Mouse (Mus musculus) heart, adult 2 months (tissue): ENCODE data around the gene Arl4c. TPM values are rescaled to one million over a fixed set of nuclear protein-coding genes. Genes with fewer than 3 reads are reported as not detected.
A peak's percentile ranks its signal among the peaks of the same experiment; 100 is the strongest.

Experiments
- DNase-seq, 2 experiments: peaks; one replicate each; pipeline ENCODE4 v3.0.0; 2021
- H3K27ac ChIP-seq: fragments of 200-600 bp; 2 replicates; pipeline ENCODE4 v1.8.1; 2022
- H3K27me3 ChIP-seq: fragments of 200-500 bp; 2 replicates; pipeline ENCODE4 v1.6.1; 2012; ENCODE audit warnings: mild to moderate bottlenecking, low read length, inconsistent platforms, mixed read lengths; ENCODE audit not compliant: control insufficient read depth, insufficient read depth
- H3K36me3 ChIP-seq: fragments of 200-500 bp; 2 replicates; pipeline ENCODE4 v1.6.1; 2012; ENCODE audit warnings: low read length, inconsistent platforms; ENCODE audit not compliant: control insufficient read depth, insufficient read depth
- H3K4me1 ChIP-seq: fragments of 200-500 bp; 2 replicates; pipeline ENCODE4 v1.6.1; 2011; ENCODE audit warnings: low read length; ENCODE audit not compliant: control insufficient read depth, insufficient read depth
- H3K4me3 ChIP-seq: fragments of 200-600 bp; 2 replicates; pipeline ENCODE4 v1.8.1; 2022
- H3K79me2 ChIP-seq: fragments of 200-500 bp; replicated peaks from 2 replicates; pipeline ENCODE4 v1.6.1; 2012; ENCODE audit warnings: mild to moderate bottlenecking, inconsistent platforms, low read length, moderate library complexity, mixed read lengths; ENCODE audit not compliant: control insufficient read depth, insufficient read depth
- H3K9ac ChIP-seq: fragments of 200-500 bp; 2 replicates; pipeline ENCODE4 v1.6.1; 2012; ENCODE audit warnings: low read depth, mild to moderate bottlenecking, control low read depth, inconsistent platforms, low read length, mixed read lengths
- CTCF ChIP-seq: fragments of 200-600 bp; IDR thresholded peaks from 2 replicates; pipeline ENCODE4 v1.8.1; 2022; ENCODE audit warnings: antibody characterized with exemption, mild to moderate bottlenecking, moderate library complexity
- EP300 ChIP-seq: fragments of 200-500 bp; IDR thresholded peaks from 2 replicates; pipeline ENCODE4 v1.6.1; 2011; ENCODE audit warnings: low read depth, low read length, control low read depth; ENCODE audit not compliant: insufficient read depth
- POLR2A ChIP-seq: fragments of 200-500 bp; IDR thresholded peaks from 2 replicates; pipeline ENCODE4 v1.6.1; 2011; ENCODE audit warnings: mild to moderate bottlenecking, low read depth, low read length, control low read depth; ENCODE audit not compliant: insufficient read depth
- WGBS: fragments of 180-500 bp; shearing (Covaris S2); methylation state at CpG from one replicate; pipeline ENCODE4 v1.1.7; 2018; 5-methylcytosine and 5-hydroxymethylcytosine counted together
- intact Hi-C: fragments of 180-260 bp; cut with DNase I; formaldehyde crosslinking; loops from one replicate; pipeline ENCODE4 v1.15.1; 2025
- polyA plus RNA-seq: library from polyadenylated mRNA; depleted of rRNA; stranded (reverse); fragments of >200 nt; gene quantifications from 2 replicates; pipeline ENCODE4 v1.2.3, GENCODE M21; 2012; rRNA removed
- total RNA-seq, 2 experiments: library from RNA; stranded (reverse); gene quantifications; 2 replicates each; pipeline ENCODE4 v1.2.3; 2021

Arl4c gene
- total and polyA plus RNA-seq, 3 experiments, result 3.4 to 4.9 (median 4.5) TPM

- peak in 1 of 2 experiments; percentile 36 for DNase-seq
- Histone ChIP-seq H3K9ac (no peak overlapping the region), H3K4me1 (peaks cover 5% of the 10 kb centered on the region), H3K4me3 (no peak overlapping the region), H3K79me2 (no peaks in the 10 kb centered on the region), H3K36me3 (no peaks in the 10 kb centered on the region), H3K27ac (no peak overlapping the region), H3K27me3 (no peaks in the 10 kb centered on the region)
- TF ChIP-seq POLR2A (no peak), EP300 (no peak), CTCF (peak; percentile 32)
- WGBS, result 42% methylated on average over 12 of the region's 12 CpGs
- intact Hi-C loops, result loop anchor here (5.0 kb wide), 2 partner anchors 43 to 67 kb away; partner anchors contain the start of gene Arl4c
These were observed 66.4 kb downstream of the Arl4c start for GRCm38 (mm10) chr1:88635659-88636058.

- no peak overlapping the region for H3K4me3 ChIP-seq
- 50% methylated on average over 6 of the region's 6 CpGs for WGBS
- no peaks in the 10 kb centered on the region for H3K27me3 ChIP-seq
- no peak for DNase-seq
- no peak overlapping the region for H3K9ac ChIP-seq
- no peak overlapping the region for H3K27ac ChIP-seq
- intact Hi-C loops, result no loop called here
- H3K79me2 ChIP-seq, result no peaks in the 10 kb centered on the region
- no peaks in the 10 kb centered on the region for H3K36me3 ChIP-seq
- TF ChIP-seq EP300, result no peak
- TF ChIP-seq CTCF, result no peak
- no peak for TF ChIP-seq POLR2A
- H3K4me1 ChIP-seq, result peaks cover 5% of the 10 kb centered on the region
These were observed 69.2 kb downstream of the Arl4c start for GRCm38 (mm10) chr1:88632851-88633250.

- H3K4me3 ChIP-seq, result no peak overlapping the region
- WGBS, result 41% methylated on average over 2 of the region's 2 CpGs
- H3K9ac ChIP-seq, result no peak overlapping the region
- no peaks in the 10 kb centered on the region for H3K27me3 ChIP-seq
- no peak overlapping the region for H3K27ac ChIP-seq
- intact Hi-C loops, result no loop called here
- peaks cover 7% of the 10 kb centered on the region for H3K4me1 ChIP-seq
- TF ChIP-seq CTCF (no peak), EP300 (no peak), POLR2A (no peak)
- H3K79me2 ChIP-seq, result no peaks in the 10 kb centered on the region
- no peak for DNase-seq
- H3K36me3 ChIP-seq, result no peaks in the 10 kb centered on the region
These were observed 72.0 kb downstream of the Arl4c start for GRCm38 (mm10) chr1:88629966-88630488.

GRCm38 (mm10) chr1:88625190-88625589 is 76.8 kb downstream of the Arl4c start:
- no peaks in the 10 kb centered on the region for H3K36me3 ChIP-seq
- peak; percentile 31 to 56 for DNase-seq
- WGBS, result 26% methylated on average over 1 of the region's 1 CpGs
- no peak overlapping the region for H3K4me3 ChIP-seq
- no peak for TF ChIP-seq CTCF
- TF ChIP-seq POLR2A, result no peak
- no peak for TF ChIP-seq EP300
- H3K4me1 ChIP-seq, result peaks cover 4% of the 10 kb centered on the region
- no peaks in the 10 kb centered on the region for H3K27me3 ChIP-seq
- no peaks in the 10 kb centered on the region for H3K79me2 ChIP-seq
- intact Hi-C loops, result no loop called here
- H3K9ac ChIP-seq, result no peak overlapping the region
- H3K27ac ChIP-seq, result no peak overlapping the region

- intact Hi-C loops, result no loop called here
- H3K9ac ChIP-seq, result no peak overlapping the region
- H3K27me3 ChIP-seq, result no peaks in the 10 kb centered on the region
- H3K36me3 ChIP-seq, result no peaks in the 10 kb centered on the region
- WGBS, result 96% methylated on average over 4 of the region's 4 CpGs
- peaks cover 4% of the 10 kb centered on the region for H3K4me1 ChIP-seq
- no peak overlapping the region for H3K4me3 ChIP-seq
- H3K27ac ChIP-seq, result no peak overlapping the region
- no peaks in the 10 kb centered on the region for H3K79me2 ChIP-seq
- DNase-seq, result no peak
- no peak for TF ChIP-seq EP300
- no peak for TF ChIP-seq CTCF
- no peak for TF ChIP-seq POLR2A
These were observed 77.6 kb downstream of the Arl4c start for GRCm38 (mm10) chr1:88624376-88624775.

- 79% methylated on average over 8 of the region's 8 CpGs for WGBS
- intact Hi-C loops, result no loop called here
- no peak for DNase-seq
- no peak for TF ChIP-seq EP300
- Histone ChIP-seq H3K27me3 (no peaks in the 10 kb centered on the region), H3K9ac (no peak overlapping the region), H3K4me3 (no peak overlapping the region), H3K79me2 (no peaks in the 10 kb centered on the region), H3K4me1 (peaks cover 4% of the 10 kb centered on the region), H3K27ac (no peak overlapping the region), H3K36me3 (no peaks in the 10 kb centered on the region)
These were observed 78.4 kb downstream of the Arl4c start for GRCm38 (mm10) chr1:88623541-88624115.

Other genes starting within 250 kb of the Arl4c start
- under 1 TPM in 1 of 2 experiments, not detected in 1; 0.16 TPM for gene Glrp1, start 192.2 kb downstream of the Arl4c start, total RNA-seq
- gene Glrp1, start 192.2 kb downstream of the Arl4c start, polyA plus RNA-seq, result 0.08 TPM in 1 of 2 replicates, not detected in the other